Mouse (Mus musculus): ENCODE measurements around the gene Echdc2.

- TF ChIP-seq EP300 (optimal IDR thresholded peaks at IDR 0.05) (no peak), CTCF (IDR thresholded peaks at IDR 0.05; ENCODE audit: low read depth) (no peak)
Observed at GRCm38 (mm10) chr4:108143778-108144177, 21.5 kb upstream of the Echdc2 start.

All from stomach, postnatal 0 days (tissue).